Mouse (Mus musculus) CH12.LX (cell line): ENCODE results near the gene Olfr433.
"Not testable (repeated sequence)": the region's sequence is repeated elsewhere in the genome, so short reads cannot be mapped to it uniquely, and the experiment has no call there.

Experiments
- CHD1 ChIP-seq: IDR thresholded peaks from 2 replicates; pipeline ENCODE4 v1.6.1; 2012; ENCODE audit warnings: low read depth, low read length, improper control_type of control experiment, inconsistent platforms
- CTCF ChIP-seq, 2 experiments: IDR thresholded peaks in 1 of 2; conservative IDR thresholded peaks in 1 of 2; 2 replicates each; pipeline ENCODE4 v1.5.1; 2011 to 2012; ENCODE audit warnings: low read depth in 2 of 2, low read length in 2 of 2, improper control_type of control experiment in 1 of 2, inconsistent platforms in 1 of 2, mild to moderate bottlenecking in 1 of 2, moderate library complexity in 1 of 2
- IRF4 ChIP-seq: IDR thresholded peaks from 2 replicates; pipeline ENCODE4 v1.6.1; 2014; ENCODE audit warnings: low read depth, mild to moderate bottlenecking, inconsistent platforms, low read length, improper control_type of control experiment
- JUND ChIP-seq: conservative IDR thresholded peaks from 2 replicates; pipeline ENCODE4 v1.6.1; 2011; ENCODE audit warnings: low read depth, low read length, improper control_type of control experiment
- MAZ ChIP-seq: IDR thresholded peaks from 2 replicates; pipeline ENCODE4 v1.6.1; 2012; ENCODE audit warnings: low read depth, mild to moderate bottlenecking, inconsistent platforms, low read length, improper control_type of control experiment, moderate library complexity
- POLR2A ChIP-seq: IDR thresholded peaks from 2 replicates; pipeline ENCODE4 v1.6.1; 2011; ENCODE audit warnings: low read depth, mild to moderate bottlenecking, improper control_type of control experiment, low read length
- RCOR1 ChIP-seq: conservative IDR thresholded peaks from 2 replicates; pipeline ENCODE4 v1.6.1; 2012; ENCODE audit warnings: low read depth, mild to moderate bottlenecking, inconsistent platforms, low read length, improper control_type of control experiment
- ZKSCAN1 ChIP-seq: IDR thresholded peaks from 2 replicates; pipeline ENCODE4 v1.6.1; 2012; ENCODE audit warnings: low read depth, inconsistent platforms, low read length, improper control_type of control experiment, borderline replicate concordance
- ZMIZ1 ChIP-seq: IDR thresholded peaks from 2 replicates; pipeline ENCODE4 v1.6.1; 2012; ENCODE audit warnings: low read depth, mild to moderate bottlenecking, inconsistent platforms, low read length, improper control_type of control experiment
- ZNF384 ChIP-seq: IDR thresholded peaks from 2 replicates; pipeline ENCODE4 v1.6.1; 2012; ENCODE audit warnings: low read depth, low read length, improper control_type of control experiment, inconsistent platforms

DNA sequence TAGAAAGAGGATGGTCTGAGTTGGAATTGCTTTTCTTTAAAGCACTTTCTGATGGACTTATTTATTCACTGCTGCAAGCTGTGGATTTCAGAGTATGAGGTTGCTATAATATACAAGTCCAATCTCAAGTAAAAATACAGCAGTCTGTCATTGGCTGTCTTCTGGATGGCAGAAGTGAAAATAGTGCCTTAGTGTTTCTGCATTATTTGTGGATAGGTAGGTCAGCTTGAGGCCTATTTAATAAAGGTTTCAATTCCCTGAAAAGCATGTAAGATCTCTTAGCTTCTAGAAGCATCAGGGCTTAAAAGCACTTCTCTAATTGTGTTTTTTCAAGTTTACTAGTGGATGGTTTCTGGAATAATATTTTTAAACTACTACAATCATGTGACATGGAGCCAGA is 33.5 kb upstream of the Olfr433 start:
- TF ChIP-seq CHD1; CTCF (conservative IDR thresholded peaks at IDR 0.05 in 1 of 2, IDR thresholded peaks at IDR 0.05 in 1 of 2; ENCODE audit: low read depth in 2 of 2, low read length in 2 of 2); ZMIZ1; ZKSCAN1; RCOR1; MAZ; JUND; POLR2A; ZNF384; IRF4: not testable (repeated sequence)
